Mouse (Mus musculus) c-Kit-positive CD71-positive TER-119-positive erythroid progenitor cells, embryonic 14.5 days (primary cell): Measurements from ENCODE around the gene Lrrc1.

Experiments
- DNase-seq: peaks from one replicate; pipeline ENCODE4 v3.0.0-alpha.2; 2013; ENCODE audit warnings: low spot score

Gene Lrrc1

DNA sequence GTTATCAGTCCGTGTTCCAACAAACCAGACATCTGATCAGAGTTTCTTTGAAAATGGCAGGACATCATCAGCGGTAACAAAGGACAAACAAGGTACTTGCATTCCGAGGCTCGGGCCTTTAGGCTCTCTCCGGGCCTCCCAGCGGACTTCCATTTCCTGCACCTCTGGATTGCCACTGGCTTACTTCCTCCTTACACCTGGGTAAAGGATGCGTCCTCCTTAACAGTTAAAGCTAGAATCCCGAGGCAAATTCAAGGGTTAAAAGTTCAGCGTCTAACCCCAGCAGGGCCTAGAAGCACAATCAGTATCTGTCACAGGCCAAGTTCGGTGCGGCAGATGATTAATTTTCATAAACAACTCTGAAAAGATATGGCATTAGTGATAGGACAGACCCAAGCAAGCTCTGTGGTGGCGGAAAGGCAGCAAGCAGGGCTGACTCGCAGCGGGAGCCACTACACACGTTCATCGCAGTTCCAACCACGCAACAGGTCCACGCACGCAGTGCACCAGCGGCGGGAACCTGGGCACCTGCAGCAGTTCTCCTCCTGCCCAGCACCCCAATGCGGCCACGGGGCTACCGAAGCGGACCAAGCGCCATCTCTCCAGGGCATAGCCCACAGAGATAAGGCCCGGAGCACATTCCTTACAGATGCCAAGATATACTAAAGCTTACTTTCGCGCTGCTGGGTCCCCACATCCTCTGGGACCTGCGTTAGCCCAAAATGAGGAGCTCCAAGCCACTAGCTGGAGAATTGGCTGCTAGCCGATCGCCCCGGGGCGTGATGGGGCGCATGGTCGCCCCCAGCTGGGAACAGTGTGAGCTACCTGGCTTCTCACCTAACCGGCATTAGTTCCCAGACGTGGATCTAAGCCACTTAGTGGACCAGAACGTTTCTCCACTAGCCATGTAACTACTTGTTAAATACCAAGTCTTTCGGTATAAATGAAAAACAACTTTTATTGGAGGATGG, 1.0 kb downstream of the Lrrc1 start:
- DNase-seq, result peak; percentile 18

DNA sequence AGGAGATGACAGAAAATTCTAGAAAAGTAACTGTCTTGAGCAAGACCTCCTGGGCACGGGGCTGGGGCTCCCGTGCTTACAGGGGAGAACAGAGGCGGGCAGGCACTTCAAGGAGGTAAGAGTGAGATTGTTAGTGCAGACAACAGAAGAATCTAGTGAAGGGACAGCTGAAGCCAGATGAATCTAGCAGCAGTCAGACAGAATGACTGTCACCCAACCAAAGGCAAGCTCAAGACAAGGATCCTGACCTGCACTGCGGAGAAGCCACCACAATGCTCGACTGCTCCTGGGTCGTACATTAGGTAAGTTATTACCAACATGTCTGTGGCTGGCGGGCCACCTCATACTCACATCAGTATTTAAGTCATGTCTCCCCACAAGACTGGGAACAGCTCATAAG, 3.1 kb downstream of the Lrrc1 start:
- DNase-seq, result no peak

DNA sequence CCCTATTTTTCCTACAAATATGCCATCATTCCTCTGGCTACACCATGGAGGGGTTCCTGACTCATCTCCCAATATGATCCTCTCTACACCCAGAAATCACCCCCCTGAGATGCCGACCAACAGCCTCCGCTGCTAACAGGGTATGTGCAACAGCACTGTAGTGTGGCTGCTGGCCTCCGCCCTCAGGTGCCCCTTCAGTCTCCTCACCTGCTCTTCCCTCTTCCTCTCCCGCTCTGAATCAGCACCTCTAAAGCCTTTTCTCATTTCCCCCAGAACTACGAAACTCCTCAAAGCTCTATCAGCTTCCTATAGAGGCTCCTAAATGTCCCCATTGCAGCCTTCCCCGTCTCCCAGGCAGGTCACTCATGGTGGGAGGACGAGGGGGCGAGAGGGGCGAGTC, 5.4 kb downstream of the Lrrc1 start:
- DNase-seq, result no peak

DNA sequence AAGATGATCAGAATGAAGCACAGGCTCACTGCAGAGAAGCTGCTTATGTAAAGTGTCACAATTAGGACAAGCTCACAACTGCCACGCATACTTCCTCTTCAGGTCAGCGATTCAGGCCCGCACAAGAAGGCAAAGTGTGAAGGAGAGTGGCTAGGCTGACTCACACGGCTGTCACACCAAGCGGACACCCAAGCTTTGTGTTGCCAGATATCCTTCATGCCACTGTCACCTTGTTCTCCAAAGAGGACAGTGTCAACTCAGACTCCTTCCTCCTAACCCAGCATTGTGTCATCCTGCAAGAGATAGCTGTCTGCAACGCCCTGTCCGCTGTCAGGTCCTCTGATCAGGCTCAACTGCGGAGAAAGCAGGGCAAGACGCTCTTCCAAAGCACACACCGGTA, 7.3 kb downstream of the Lrrc1 start:
- no peak for DNase-seq

DNA sequence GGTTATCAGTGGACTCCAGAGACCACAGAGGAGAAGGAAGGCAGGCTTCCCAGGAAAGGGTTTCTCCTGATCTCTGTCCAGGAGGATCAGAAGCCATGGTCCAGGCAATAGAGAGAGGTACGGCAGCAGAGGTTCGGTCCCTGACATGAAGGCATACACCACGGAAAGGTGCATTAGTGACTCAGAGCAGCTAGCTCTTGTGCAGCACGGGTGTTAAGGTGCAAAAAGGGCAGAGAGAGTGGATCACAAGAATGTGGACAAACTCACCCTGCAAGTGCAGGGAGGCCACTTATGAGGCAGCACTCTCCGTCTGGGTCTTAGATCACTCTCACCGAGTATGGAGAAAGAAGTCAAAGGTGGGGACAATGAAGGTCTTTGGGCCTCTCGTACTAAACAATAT, 7.8 kb downstream of the Lrrc1 start:
- no peak for DNase-seq

DNA sequence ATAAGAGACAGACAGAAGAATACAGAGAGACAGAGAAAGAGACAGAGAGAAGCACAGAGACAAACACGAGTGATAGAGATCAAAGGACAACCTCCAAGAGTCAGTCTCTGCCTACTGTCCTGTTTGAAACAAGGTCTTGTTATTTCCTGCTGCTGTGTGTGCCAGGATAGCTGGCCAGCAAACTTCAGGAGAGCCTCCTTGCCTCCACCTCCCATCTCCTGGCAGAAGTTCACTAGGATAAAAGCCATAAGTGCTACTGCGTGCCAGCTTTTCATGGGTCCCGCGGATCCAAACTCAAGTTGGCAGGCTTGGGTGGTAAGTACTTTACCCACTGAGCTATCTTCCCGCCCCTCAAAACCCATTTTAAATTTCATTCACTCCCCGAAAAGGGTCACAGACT, 8.4 kb downstream of the Lrrc1 start:
- DNase-seq, result no peak

DNA sequence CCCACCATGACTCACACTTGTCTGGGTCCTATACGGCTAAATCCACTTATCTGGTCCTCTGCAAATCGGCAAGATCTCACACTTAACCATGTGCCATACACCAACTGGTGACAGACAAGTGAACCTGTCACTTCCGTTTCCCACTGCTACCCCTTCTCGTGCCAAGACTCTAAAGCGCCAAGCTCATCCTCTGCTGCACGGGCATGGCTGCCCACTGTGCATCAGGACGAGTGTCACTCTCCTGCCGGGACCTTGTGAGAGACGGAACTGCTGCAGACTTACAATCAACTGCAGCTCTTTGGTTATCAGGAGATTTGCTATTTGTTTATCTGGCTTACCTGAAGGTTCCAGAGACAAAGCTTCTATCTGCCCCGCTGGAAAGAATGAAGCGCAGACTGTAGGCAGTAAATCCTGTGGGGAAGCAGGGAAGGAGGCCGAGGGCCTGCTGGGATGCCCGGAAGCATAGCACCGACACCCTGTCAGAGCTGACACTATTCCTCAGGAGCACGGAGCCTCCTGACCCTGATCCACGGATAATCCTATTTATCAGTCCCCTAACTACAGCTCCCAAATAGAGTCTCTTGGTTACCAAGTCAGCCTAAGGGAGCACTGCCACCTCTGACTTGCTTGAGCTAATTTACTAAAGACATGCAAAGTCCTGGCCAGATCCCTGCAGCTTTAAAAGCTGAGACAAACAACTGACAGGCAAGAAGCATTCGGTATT, 9.5 kb downstream of the Lrrc1 start:
- no peak for DNase-seq

DNA sequence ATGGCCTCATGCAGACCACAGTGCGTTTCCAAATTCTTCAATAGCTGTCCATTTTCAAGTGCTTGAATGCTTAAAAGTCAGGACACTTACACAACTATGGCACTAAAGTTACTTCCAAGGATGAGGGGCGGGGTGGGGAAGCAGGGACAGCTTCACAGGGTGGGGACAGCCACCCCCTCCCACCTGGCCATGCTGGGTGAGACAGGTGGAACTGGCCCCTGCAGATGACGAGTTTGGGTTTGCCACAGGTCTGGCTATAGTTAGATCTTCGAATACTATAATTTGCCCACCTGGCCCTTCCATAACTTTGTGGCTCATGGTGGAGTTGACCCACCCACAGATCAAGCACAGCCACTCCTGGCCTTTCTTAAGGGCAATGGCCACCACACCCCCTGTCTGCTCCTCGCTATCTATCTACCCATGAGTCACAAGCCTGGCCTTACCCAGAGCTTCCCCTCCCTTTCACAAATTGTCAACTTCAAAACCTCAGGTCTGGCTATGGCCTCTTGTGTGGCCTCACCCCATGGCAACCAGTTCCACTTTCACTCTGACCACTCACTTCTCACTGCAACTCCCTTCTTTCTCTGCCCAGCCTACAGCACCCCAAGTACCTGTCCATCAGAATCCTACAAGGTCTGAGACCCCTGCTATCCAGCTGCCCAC, 16.2 kb downstream of the Lrrc1 start:
- DNase-seq, result no peak

DNA sequence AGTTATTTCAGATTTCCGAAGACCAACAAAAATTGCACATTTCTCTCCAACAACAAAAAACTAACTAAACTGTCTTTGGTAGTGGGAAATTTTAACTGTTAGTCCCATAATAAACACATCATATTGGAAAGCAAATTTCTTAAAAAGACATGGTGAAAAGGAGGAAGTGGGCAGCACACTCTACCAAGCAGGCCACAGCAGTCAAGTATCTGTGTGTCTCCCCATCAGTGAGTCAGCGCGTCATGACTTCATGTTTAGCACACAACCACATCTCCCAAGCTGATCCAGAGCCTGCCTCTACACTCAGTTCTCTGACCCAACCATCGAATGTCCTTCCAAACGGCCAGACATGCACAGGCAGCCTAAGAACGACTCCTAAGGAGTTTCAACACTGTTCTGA, 17.5 kb downstream of the Lrrc1 start:
- no peak for DNase-seq

DNA sequence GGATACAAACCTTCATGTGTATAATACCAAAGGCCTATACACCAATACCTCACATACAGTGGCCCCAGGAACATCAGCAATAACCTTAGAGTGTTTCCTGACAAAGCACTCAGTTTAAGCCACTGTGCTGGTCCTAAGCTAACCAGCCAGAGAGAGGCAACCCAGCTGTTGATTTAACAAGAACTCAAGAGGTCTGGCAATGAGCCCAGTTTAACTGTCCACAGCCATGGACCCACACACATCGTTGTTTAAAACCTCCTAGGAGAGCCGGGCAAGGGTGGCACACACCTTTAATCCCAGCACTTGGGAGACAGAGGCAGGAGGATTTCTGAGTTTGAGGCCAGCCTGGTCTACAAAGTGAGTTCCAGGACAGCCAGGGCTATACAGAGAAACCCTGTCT, 18.0 kb downstream of the Lrrc1 start:
- no peak for DNase-seq

DNA sequence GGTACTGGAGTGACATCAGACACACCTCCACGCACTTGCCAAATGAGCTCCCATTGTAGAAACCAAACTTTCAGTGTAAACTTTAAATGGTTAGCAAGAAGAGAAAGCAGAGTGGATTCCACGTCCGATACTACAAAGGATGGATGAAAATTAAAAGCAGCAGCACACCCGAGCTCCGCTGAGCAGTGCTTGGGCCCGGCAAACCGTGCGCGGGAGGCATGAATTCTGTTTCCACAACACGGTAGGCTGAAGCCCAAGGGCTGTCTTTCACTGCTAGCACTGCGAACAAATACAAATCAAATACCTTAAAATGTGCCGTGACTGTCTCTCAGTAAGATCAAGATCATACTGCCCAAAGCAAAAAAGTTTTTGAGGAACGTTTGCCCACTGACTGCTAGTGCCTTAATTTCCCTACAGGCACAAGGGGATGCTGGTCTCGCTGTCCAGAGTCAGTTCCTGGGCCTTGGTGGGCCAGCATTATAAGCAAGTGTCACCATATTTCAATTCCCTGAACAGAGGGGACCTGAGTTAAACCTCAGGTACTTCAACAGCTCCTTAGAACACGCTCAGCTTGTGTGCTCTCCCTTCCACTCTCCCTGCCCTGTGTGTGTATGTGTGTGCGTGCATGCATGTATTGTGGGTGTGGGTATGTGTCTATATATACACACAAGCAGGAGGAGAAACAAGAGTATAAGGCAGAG, 18.9 kb downstream of the Lrrc1 start:
- DNase-seq, result no peak

DNA sequence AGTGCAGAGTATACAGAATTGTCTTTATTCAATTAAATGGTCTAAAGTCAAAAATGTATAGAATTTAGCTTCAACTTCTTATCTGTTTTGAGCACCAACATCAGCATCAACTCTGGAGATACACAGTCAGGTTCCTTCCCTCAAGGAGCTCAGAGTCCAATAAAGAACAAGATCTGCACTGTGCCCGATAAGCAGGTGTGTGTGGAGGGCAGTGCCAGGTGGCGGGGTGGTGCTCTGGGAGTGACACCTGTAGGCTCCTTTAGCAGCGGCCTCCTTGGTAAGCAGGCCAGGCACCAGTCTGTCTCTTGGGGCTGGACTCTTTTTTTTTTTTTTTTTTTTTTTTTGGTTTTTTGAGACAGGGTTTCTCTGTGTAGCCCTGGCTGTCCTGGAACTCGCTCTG, 20.9 kb downstream of the Lrrc1 start:
- DNase-seq, result no peak

DNA sequence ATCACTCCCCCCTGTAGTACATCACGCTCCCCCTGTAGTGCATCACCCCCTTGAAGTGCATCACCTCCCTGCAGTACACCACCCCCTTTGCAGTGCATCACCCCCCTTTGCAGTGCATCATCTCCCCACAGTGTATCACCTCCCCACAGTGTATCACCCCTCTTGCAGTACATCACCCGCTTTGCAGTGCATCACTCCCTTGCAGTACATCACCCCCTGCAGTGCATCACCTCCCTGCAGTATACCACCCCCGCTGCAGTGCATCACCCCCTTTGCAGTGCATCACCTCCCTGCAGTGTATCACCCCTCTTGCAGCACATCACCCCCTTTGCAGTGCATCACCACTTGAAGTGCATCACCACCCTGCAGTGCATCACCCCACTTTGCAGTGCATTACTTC, 22.2 kb downstream of the Lrrc1 start:
- no peak for DNase-seq

DNA sequence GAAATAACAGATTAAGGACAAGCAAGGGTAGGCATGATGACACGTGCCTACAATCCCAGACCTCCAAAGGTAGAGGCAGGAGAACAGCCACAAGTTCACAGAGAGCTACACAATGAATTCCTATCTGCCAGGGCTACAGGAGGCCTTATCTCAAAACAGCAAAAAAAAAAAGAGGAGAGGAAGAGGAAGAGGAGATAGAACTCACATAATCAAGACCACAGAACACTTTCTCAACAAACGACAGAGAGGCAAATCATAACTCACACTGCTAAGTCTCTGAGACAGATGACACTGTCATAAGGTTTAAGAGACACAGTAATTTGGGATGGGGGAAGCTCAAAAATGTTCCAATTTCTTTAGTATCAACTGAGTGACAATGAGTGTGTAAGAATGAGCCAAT, 25.5 kb downstream of the Lrrc1 start:
- DNase-seq, result no peak

DNA sequence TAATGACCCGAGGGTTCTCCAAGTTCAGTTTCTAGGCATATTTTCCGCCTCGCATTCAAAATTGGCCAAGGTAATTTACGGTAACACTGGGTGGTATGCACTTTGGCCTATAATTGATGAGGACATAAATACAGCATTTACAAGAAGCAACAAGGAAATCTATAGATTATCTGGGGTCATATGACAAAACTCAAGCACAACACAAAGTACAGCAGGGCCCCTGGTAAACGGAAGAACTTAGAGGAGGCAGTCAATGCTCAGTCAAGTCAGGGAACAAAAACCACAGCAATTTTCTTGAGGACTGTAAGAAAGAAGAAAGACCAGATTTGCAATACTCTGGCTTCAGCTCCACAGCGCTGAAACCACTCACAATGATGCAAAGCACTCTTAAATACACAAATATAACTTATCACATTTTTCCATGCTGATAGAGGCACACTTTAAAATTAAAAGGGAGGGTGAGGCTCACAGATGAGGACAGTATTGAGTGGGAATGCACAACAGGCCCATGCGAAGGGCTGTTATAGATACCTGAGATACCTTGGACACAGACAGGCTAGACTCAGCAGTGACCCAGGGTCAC, 27.8 kb downstream of the Lrrc1 start:
- DNase-seq, result no peak

DNA sequence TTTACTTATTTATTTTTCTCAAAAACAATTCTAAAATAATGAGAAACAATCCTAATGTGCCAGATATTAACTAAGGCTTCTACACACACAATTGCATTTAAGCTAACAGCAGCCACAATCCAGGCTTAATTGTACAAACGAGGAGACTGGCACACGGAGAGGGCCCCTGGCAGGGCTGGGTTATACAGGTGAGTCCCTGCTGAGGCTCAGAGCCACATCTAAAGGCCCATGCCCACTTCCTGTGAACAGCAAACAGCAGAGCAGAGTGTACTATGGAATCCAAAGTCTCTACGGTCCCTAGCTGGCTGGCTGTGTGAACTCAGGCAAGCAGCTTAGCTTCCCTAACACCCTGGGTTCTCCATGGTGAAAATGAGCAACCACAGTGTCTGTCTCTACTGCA, 30.8 kb downstream of the Lrrc1 start:
- DNase-seq, result no peak

DNA sequence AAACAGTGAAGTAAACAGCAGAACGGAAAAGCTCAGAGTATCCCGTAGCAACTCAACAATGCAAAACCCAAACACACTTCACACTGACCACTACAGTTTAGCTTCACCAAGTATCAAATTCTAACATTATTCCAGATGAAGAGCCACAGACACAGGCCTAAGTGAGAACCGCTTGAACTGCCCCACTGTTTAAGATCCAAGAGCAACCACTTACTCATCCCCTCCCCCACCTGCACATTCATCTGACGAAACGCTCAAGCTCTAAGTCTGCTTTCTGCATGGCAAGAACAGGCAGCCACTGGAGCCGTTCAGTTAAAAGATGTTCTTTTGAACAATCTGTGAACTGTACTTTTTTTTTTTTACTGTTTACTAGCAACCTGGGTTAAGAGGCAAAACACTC, 32.5 kb downstream of the Lrrc1 start:
- no peak for DNase-seq

DNA sequence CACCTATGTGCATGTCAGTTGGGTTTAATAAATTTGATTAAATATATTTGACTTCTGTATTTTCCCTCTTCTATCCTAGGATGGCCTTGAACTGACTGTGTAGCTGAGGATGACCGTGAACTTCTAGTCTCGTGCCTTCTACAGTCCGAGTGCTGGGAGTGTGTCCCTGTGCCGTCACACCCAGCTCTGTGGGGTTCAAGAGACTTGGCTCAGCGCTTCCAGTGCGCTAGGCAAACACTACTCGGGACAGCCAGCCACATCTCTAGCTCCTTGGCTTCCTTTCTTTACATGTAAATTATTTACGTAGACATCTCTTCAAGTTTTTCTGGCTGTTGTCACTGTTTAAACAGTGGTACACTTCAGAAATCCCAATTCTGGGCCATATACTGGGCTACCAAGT, 34.1 kb downstream of the Lrrc1 start:
- no peak for DNase-seq

DNA sequence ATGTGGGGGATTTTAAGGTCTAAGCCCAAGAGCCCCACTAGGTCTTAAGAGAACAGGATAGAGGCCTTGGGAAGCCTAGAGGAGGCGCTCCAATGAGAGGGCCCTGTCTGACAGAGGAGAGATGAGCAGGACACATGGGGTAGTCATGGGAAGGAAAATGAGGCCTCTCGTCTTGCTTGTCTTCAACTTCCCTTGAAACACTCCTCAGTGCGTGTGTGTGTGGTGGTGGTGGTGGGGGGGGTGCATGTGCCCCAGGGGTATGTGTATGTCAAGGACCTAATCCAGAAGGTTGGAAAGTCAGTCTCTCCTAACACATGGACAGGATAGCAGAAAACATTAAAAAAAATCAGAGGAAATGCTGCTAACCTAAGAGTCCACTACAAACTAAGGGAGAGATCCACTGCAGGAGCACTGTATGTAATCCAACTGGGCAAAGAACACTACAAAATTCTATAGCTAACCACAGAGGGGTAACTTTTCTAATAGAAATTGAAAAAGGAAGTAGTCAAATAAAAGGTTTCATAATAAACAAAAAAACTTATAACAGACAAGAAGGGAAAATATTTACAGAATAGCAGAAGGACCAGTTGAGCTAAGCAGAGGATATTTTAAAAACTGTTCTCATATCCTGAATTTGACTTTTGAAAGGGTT, 36.8 kb downstream of the Lrrc1 start:
- no peak for DNase-seq

DNA sequence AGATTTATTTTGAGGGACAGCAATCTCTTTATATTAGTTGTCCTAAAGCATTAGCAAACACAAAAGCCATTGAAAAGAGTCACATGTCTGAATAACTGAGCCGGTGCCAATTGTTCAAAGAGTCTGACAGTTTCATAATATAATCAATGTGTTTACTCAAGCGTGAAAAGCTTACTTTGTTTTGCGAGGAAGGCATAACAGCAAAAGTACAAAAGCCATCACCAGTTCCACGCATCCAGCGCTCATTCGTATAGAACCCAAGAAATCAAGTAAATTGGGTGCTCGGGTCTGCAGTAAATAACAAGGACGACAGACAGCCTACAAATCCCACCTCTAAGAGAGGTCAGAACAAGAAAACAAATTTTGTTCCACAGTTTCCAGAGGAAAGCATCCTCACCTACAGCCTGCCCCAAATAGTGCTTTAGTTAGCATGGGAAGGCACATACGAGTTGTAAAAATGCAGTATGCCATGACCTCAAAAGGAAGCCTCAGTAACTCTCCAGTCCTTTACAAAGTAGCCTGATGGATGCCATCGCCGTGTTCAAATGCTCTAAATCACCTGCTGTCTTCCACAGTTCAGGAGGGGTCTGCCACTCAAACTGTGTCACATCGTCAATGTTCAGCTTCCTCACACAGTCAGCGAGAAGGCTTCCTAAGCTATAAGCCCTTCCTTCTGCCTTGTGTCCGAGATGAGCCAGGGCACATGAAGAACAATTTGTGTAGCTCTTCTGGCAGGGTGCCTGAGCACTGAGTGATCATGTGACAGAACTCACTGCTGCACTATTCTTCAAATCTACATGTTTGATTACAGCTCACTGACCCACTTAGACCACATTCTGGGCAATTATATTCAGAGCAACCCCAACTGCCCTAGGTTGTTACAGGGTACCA, 41.9 kb downstream of the Lrrc1 start:
- DNase-seq, result no peak
